Mouse (Mus musculus): ENCODE measurements around the gene Rpl31. TPM values are rescaled to one million over a fixed set of nuclear protein-coding genes. Genes with fewer than 3 reads are reported as not detected.

Rpl31 gene
- polyA plus RNA-seq, 1 experiment from 2014 or later, result 371 TPM

DNA sequence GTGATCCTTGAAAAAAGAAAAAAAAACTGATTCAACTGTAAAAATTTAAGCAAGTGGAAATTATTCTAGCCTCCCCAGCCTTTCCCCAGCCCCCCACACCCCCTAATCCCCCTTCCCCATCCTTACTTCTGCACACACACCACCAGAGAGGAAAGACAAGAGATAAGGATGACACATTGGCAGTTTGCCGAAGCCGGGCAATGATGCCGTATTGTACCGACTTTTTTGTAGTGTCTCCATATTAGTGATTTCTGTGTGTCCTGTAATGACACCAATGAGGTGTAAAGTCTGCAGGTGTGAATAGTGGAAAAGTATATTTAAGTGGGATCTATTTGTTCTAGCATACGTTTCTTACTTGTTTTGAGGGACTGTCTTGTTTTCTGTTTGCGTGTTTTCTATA, 27.5 kb upstream of the Rpl31 start:
- no peak overlapping the region for H3K27ac ChIP-seq (replicated peaks)
- H3K9ac ChIP-seq (replicated peaks), result no peak overlapping the region
- H3K9me3 ChIP-seq, result no peaks in the 10 kb centered on the region
- 85% methylated on average over 6 of the region's 6 CpGs for WGBS
- H3K36me3 ChIP-seq, result no peaks in the 10 kb centered on the region
- no peak overlapping the region for H3K4me2 ChIP-seq (replicated peaks)
- no peak for ATAC-seq (ENCODE audit: low FRiP score, low read depth)
- H3K4me1 ChIP-seq, result 0 out of 2 replicates have a peak, but pooled peaks cover 3% of the 10 kb centered on the region
- no peak overlapping the region for H3K4me3 ChIP-seq
- H3K27me3 ChIP-seq, result peaks cover 10% of the 10 kb centered on the region; the same call in 1 of the 2 replicates

DNA sequence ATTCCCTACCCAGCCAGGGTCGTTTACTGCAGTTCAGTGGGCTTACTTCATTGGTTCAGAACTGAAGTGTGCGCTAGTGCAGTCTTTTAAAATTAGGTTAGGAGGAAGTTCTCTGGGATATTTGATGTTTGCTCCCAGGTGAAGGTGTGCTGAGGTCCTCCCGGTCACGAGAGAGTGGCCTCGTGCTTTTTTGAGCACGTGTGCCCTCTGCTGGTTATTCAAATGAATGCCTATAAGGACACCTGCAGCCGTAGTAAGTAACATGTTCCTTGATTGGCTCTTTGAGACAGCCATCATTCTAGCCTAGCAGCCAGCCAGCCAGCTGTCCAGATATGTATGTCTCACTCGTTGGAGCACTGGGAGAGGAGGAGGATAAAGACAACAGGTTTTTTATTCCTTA, 27.0 kb upstream of the Rpl31 start:
- ATAC-seq (ENCODE audit: low FRiP score, low read depth), result 0 out of 2 replicates have a peak, but pooled peaks have one; percentile 41
- H3K36me3 ChIP-seq, result no peaks in the 10 kb centered on the region
- no peak overlapping the region for H3K27ac ChIP-seq (replicated peaks)
- no peak overlapping the region for H3K4me2 ChIP-seq (replicated peaks)
- 0 out of 2 replicates have a peak, but pooled peaks cover 3% of the 10 kb centered on the region for H3K4me1 ChIP-seq
- H3K9ac ChIP-seq (replicated peaks), result no peak overlapping the region
- H3K27me3 ChIP-seq, result peaks cover 5% of the 10 kb centered on the region; the same call in 1 of the 2 replicates
- H3K9me3 ChIP-seq, result no peaks in the 10 kb centered on the region
- H3K4me3 ChIP-seq, result no peak overlapping the region
- 33% methylated on average over 8 of the region's 8 CpGs for WGBS

GRCm38 (mm10) chr1:39341807-39342206, 25.8 kb upstream of the Rpl31 start:
- no peaks in the 10 kb centered on the region for H3K9me3 ChIP-seq
- WGBS, result 87% methylated on average over 4 of the region's 4 CpGs
- H3K36me3 ChIP-seq, result no peaks in the 10 kb centered on the region
- no peak overlapping the region for H3K9ac ChIP-seq (replicated peaks)
- H3K4me3 ChIP-seq, result no peak overlapping the region
- no peak overlapping the region for H3K27ac ChIP-seq (replicated peaks)
- no peak for ATAC-seq (ENCODE audit: low FRiP score, low read depth)
- no peak overlapping the region for H3K4me2 ChIP-seq (replicated peaks)
- H3K27me3 ChIP-seq, result 0 out of 2 replicates have a peak, but pooled peaks cover 4% of the 10 kb centered on the region
- H3K4me1 ChIP-seq, result no peaks in the 10 kb centered on the region

GRCm38 (mm10) chr1:39343242-39343641, 24.4 kb upstream of the Rpl31 start:
- Histone ChIP-seq H3K36me3 (no peaks in the 10 kb centered on the region), H3K9me3 (no peaks in the 10 kb centered on the region), H3K9ac (replicated peaks) (no peak overlapping the region), H3K4me2 (replicated peaks) (no peak overlapping the region), H3K4me3 (no peak overlapping the region), H3K27ac (replicated peaks) (no peak overlapping the region), H3K4me1 (no peaks in the 10 kb centered on the region), H3K27me3 (0 out of 2 replicates have a peak, but pooled peaks cover 4% of the 10 kb centered on the region)
- no peak for ATAC-seq (ENCODE audit: low FRiP score, low read depth)
- 80% methylated on average over 5 of the region's 5 CpGs for WGBS

DNA sequence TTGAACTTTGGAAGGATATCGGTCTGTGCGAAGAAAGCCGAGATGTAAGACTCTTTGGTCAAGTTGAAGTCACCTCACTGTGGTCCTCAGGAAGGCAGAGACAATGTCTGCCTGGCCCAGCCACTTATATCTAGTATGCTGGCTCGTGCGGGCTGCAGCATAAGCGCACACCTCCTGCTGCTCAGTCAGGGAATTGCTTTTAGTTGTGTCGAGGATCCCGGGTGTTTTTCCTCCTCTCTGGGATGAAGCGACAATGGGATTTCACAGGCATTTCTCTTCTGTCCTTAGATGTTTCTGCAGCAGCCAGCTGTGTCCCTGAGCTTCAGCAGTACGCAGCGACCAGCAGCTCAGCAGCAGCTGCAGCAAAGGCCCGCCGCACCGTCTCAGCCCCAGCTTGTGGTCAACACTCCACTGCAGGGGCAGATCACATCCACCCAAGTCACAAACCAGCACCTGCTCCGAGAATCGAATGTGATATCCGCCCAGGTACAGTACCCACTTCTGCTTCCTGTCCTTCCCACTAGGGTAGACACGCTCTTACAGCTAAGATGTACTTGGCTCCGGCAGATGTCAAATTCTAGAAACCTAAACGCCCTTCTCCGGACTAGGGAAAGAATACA, 22.6 kb upstream of the Rpl31 start:
- Histone ChIP-seq H3K9me3 (no peaks in the 10 kb centered on the region), H3K9ac (replicated peaks) (no peak overlapping the region), H3K4me2 (replicated peaks) (no peak overlapping the region), H3K4me3 (no peak overlapping the region), H3K4me1 (no peaks in the 10 kb centered on the region), H3K27ac (replicated peaks) (no peak overlapping the region), H3K27me3 (no peaks in the 10 kb centered on the region), H3K36me3 (no peaks in the 10 kb centered on the region)
- 60% methylated on average over 21 of the region's 21 CpGs for WGBS
- ATAC-seq (ENCODE audit: low FRiP score, low read depth), result no peak

GRCm38 (mm10) chr1:39349001-39349400, 18.6 kb upstream of the Rpl31 start:
- Histone ChIP-seq H3K9me3 (no peaks in the 10 kb centered on the region), H3K36me3 (no peaks in the 10 kb centered on the region), H3K4me3 (no peak overlapping the region), H3K4me2 (replicated peaks) (no peak overlapping the region), H3K27ac (replicated peaks) (no peak overlapping the region), H3K9ac (replicated peaks) (no peak overlapping the region), H3K4me1 (no peaks in the 10 kb centered on the region), H3K27me3 (no peaks in the 10 kb centered on the region)
- WGBS, result 73% methylated on average over 1 of the region's 1 CpGs
- no peak for ATAC-seq (ENCODE audit: low FRiP score, low read depth)

- 88% methylated on average over 7 of the region's 7 CpGs for WGBS
- no peak overlapping the region for H3K4me2 ChIP-seq (replicated peaks)
- H3K9ac ChIP-seq (replicated peaks), result no peak overlapping the region
- no peak overlapping the region for H3K4me3 ChIP-seq
- no peaks in the 10 kb centered on the region for H3K27me3 ChIP-seq
- no peaks in the 10 kb centered on the region for H3K4me1 ChIP-seq
- H3K27ac ChIP-seq (replicated peaks), result no peak overlapping the region
- H3K9me3 ChIP-seq, result no peaks in the 10 kb centered on the region
- no peak for ATAC-seq (ENCODE audit: low FRiP score, low read depth)
- no peaks in the 10 kb centered on the region for H3K36me3 ChIP-seq
Measured at GRCm38 (mm10) chr1:39349427-39349826, 18.2 kb upstream of the Rpl31 start.

- Histone ChIP-seq H3K4me1 (peaks cover 4% of the 10 kb centered on the region), H3K4me3 (no peak overlapping the region), H3K9me3 (no peaks in the 10 kb centered on the region), H3K27me3 (0 out of 2 replicates have a peak, but pooled peaks cover 8% of the 10 kb centered on the region), H3K4me2 (replicated peaks) (peak overlapping the region; percentile 43), H3K36me3 (no peaks in the 10 kb centered on the region), H3K9ac (replicated peaks) (peak overlapping the region; percentile 2; the same call in 1 of the 2 replicates), H3K27ac (replicated peaks) (no peak overlapping the region)
- WGBS, result 28% methylated on average over 24 of the region's 24 CpGs
- ATAC-seq (ENCODE audit: low FRiP score, low read depth), result 0 out of 2 replicates have a peak, but pooled peaks have one; percentile 19
Measured at GRCm38 (mm10) chr1:39361754-39362514, 5.7 kb upstream of the Rpl31 start.

GRCm38 (mm10) chr1:39362515-39362893, 5.1 kb upstream of the Rpl31 start:
- Histone ChIP-seq H3K27me3 (0 out of 2 replicates have a peak, but pooled peaks cover 8% of the 10 kb centered on the region), H3K4me2 (replicated peaks) (peak overlapping the region; percentile 43; the same call in 1 of the 2 replicates), H3K9me3 (no peaks in the 10 kb centered on the region), H3K4me3 (no peak overlapping the region), H3K36me3 (no peaks in the 10 kb centered on the region), H3K4me1 (peaks cover 6% of the 10 kb centered on the region), H3K9ac (replicated peaks) (no peak overlapping the region), H3K27ac (replicated peaks) (no peak overlapping the region)
- ATAC-seq (ENCODE audit: low FRiP score, low read depth), result no peak
- 64% methylated on average over 7 of the region's 7 CpGs for WGBS

DNA sequence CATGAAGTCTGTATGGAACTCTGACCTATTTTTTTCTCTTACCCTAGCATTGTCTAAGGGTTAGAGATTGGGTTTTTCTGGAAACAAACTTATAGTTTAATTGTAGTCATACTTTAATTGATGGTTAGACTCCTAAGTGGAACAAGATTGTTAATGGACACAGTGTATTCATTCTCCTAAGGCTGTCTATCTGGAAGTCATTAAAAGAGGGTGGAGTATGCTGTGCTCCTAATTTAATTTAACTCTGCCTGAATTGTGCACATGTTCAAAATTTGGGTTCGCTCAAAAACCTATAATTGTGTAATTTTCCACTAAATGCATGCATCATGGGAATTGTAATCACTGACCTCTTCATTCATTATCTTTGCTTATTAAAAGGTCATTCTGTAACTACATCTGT, 2.1 kb upstream of the Rpl31 start:
- Histone ChIP-seq H3K27me3 (0 out of 2 replicates have a peak, but pooled peaks cover 8% of the 10 kb centered on the region), H3K4me1 (peaks cover 18% of the 10 kb centered on the region), H3K36me3 (peaks cover 12% of the 10 kb centered on the region), H3K9me3 (no peaks in the 10 kb centered on the region), H3K4me3 (no peak overlapping the region), H3K27ac (replicated peaks) (no peak overlapping the region), H3K9ac (replicated peaks) (no peak overlapping the region), H3K4me2 (replicated peaks) (no peak overlapping the region)
- ATAC-seq (ENCODE audit: low FRiP score, low read depth), result no peak
- 83% methylated on average over 1 of the region's 1 CpGs for WGBS

GRCm38 (mm10) chr1:39367045-39367444, 597 bp upstream of the Rpl31 start:
- H3K4me2 ChIP-seq (replicated peaks), result peak overlapping the region; percentile 93
- H3K27me3 ChIP-seq, result 0 out of 2 replicates have a peak, but pooled peaks cover 1% of the 10 kb centered on the region
- peak overlapping the region; percentile 56 for H3K9ac ChIP-seq (replicated peaks)
- no peaks in the 10 kb centered on the region for H3K9me3 ChIP-seq
- H3K36me3 ChIP-seq, result peaks cover 27% of the 10 kb centered on the region
- peak overlapping the region; percentile 56 for H3K27ac ChIP-seq (replicated peaks)
- H3K4me1 ChIP-seq, result peaks cover 18% of the 10 kb centered on the region
- H3K4me3 ChIP-seq, result peak overlapping the region; percentile 93
- peak; percentile 24 for ATAC-seq (ENCODE audit: low FRiP score, low read depth)
- WGBS, result 27% methylated on average over 6 of the region's 6 CpGs

DNA sequence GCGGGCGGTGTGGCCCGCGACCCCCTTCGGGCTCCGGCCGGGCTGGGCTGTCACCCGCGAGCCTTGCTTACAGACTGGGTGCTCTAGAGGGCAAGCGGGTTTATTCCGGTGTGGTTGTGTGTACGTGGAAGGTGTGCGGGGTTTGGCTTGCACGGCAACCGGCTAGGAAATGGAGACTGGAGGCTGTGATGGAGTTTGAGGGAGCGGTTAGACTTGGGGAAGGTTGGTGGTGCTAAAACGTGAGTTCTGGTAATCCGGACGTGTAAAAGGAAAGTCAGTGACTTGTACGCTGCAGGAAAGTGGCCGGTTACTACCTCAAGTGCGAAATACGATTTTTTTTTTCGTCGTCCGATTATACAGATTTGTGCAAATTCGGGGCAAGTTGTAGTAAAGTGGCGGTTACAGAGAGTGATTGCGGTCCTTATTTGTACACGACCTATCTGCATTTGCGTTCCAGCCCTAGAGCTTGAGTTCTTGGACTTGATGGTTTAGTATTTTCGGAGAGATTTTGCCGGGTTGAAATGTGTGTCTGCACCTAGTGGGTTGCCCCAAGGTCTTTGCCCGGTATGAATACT, 712 bp downstream of the Rpl31 start:
- Histone ChIP-seq H3K9ac (replicated peaks) (peak overlapping the region; percentile 98), H3K4me3 (peak overlapping the region; percentile 93), H3K9me3 (no peaks in the 10 kb centered on the region), H3K36me3 (peaks cover 40% of the 10 kb centered on the region), H3K27ac (replicated peaks) (peak overlapping the region; percentile 92), H3K27me3 (no peaks in the 10 kb centered on the region), H3K4me2 (replicated peaks) (peak overlapping the region; percentile 93), H3K4me1 (peaks cover 18% of the 10 kb centered on the region)
- peak; percentile 57 for ATAC-seq (ENCODE audit: low FRiP score, low read depth)
- WGBS, result under 1% methylated on average over 34 of the region's 34 CpGs
